31 mouse cellular contexts compared by ENCODE assay signal in the genomic region with DNA sequence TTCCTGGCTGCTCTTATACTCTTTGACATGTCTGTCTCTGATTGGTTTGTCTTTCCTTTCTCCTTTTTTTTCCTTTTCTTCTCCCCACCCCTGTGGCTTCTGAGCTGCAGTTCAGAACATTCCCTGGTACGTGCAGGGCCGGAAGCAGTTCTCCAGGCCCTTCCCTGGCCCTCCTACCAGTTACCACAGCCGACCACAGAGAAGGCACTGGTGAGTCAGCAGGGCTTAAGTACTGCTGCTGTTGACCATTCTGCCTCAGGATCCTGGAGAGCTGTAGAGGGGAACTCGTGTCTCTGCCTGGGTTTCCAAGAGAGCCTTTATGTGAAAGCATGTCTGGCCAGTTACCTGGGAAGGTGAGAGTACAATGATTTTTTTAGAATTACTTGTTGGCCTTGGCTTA. TPM values are rescaled to one million over a fixed set of nuclear protein-coding genes. Genes with fewer than 3 reads are reported as not detected.
DNase-seq lines count a peak whose midpoint lies in the region; ATAC-seq and TF ChIP-seq lines count a peak whose summit lies in the region.
"Had no signal": no experiment of that assay in that cellular context is flagged by ENCODE, and none has a peak within 500 bp of the region (broad histone marks: within the 10 kb centered on the region; RNA-seq: fewer than 3 reads in every experiment).

No protein-coding gene starts in this region.

- no peak overlapping the region for H3K4me3 ChIP-seq in lung, postnatal 0 days (ENCODE audit: low read depth, low read length)
- H3K4me3 ChIP-seq in lung, adult 2 months (replicated peaks; ENCODE audit: extremely low read depth, low read depth, low read length): no peak overlapping the region
- H3K4me3 ChIP-seq: embryonic facial prominence, embryonic 12.5 days; forebrain, embryonic 10.5 days; forebrain, embryonic 15.5 days; gastrocnemius, adult 2 months; heart, embryonic 15.5 days; kidney, embryonic 15.5 days; layer of hippocampus, adult 2 months; left cerebral cortex, adult 2 months; limb, embryonic 12.5 days; liver, embryonic 15.5 days; stomach, embryonic 15.5 days had no signal

- no peak overlapping the region for H3K27ac ChIP-seq in lung, postnatal 0 days (ENCODE audit: low read length)
- H3K27ac ChIP-seq: embryonic facial prominence, embryonic 12.5 days; forebrain, embryonic 10.5 days; forebrain, embryonic 15.5 days; gastrocnemius, adult 2 months; heart, embryonic 15.5 days; kidney, embryonic 15.5 days; layer of hippocampus, adult 2 months; left cerebral cortex, adult 2 months; limb, embryonic 12.5 days; liver, embryonic 15.5 days; macrophage; stomach, embryonic 15.5 days had no signal

- TF ChIP-seq POLR2A in lung, adult 2 months (IDR thresholded peaks at IDR 0.05; ENCODE audit: borderline replicate concordance, extremely low read depth, low read depth, low read length): no peak

- no peak overlapping the region for H3K4me2 ChIP-seq in lung, postnatal 0 days (replicated peaks; ENCODE audit: low read depth, low read length)
- H3K4me2 ChIP-seq: embryonic facial prominence, embryonic 12.5 days; forebrain, embryonic 15.5 days; heart, embryonic 15.5 days; kidney, embryonic 15.5 days; limb, embryonic 12.5 days; liver, embryonic 15.5 days; midbrain, embryonic 11.5 days; stomach, embryonic 15.5 days had no signal

- TF ChIP-seq CTCF in lung, postnatal 0 days (IDR thresholded peaks at IDR 0.05): no peak
- no peak for TF ChIP-seq CTCF in lung, adult 2 months (IDR thresholded peaks at IDR 0.05; ENCODE audit: insufficient read depth, low read length)

- no peak for TF ChIP-seq EP300 in lung, postnatal 0 days (IDR thresholded peaks at IDR 0.05)

- no peak overlapping the region for H3K9ac ChIP-seq in lung, postnatal 0 days (replicated peaks; ENCODE audit: low read depth)
- H3K9ac ChIP-seq: embryonic facial prominence, embryonic 12.5 days; forebrain, embryonic 15.5 days; heart, embryonic 15.5 days; kidney, embryonic 15.5 days; limb, embryonic 12.5 days; liver, embryonic 15.5 days; stomach, embryonic 15.5 days had no signal

- ATAC-seq in lung, postnatal 0 days: peak; percentile 82
- no peak for ATAC-seq in cerebellum, adult (ENCODE audit: insufficient number of reproducible peaks, low FRiP score, low TSS enrichment)
- no peak for ATAC-seq in CD4-positive, CD25-positive, alpha-beta regulatory T cell, adult 4 months
- ATAC-seq: forebrain, embryonic 15.5 days; hindbrain, embryonic 16.5 days; midbrain, embryonic 16.5 days had no signal

- no peaks in the 10 kb centered on the region for H3K36me3 ChIP-seq in lung, postnatal 0 days (ENCODE audit: insufficient read depth, low read length)
- H3K36me3 ChIP-seq: embryonic facial prominence, embryonic 12.5 days; forebrain, embryonic 10.5 days; forebrain, embryonic 15.5 days; heart, embryonic 15.5 days; kidney, embryonic 15.5 days; limb, embryonic 12.5 days; liver, embryonic 15.5 days; stomach, embryonic 15.5 days had no signal

- peaks cover 3% of the 10 kb centered on the region; the same call in 1 of the 2 replicates for H3K4me1 ChIP-seq in lung, postnatal 0 days (ENCODE audit: insufficient read depth, low read depth, low read length)
- peaks cover 3% of the 10 kb centered on the region for H3K4me1 ChIP-seq in lung, adult 2 months (ENCODE audit: control insufficient read depth, insufficient read depth, low read length)
- H3K4me1 ChIP-seq: embryonic facial prominence, embryonic 12.5 days; forebrain, embryonic 15.5 days; heart, embryonic 15.5 days; kidney, embryonic 15.5 days; liver, embryonic 15.5 days; stomach, embryonic 15.5 days had no signal

- 44% methylated on average over 4 of the region's 4 CpGs for WGBS in lung, postnatal 0 days
- WGBS in lung, adult 2 months: 55% methylated on average over 4 of the region's 4 CpGs

- H3K9me3 ChIP-seq in lung, postnatal 0 days (ENCODE audit: low read length): no peaks in the 10 kb centered on the region
- H3K9me3 ChIP-seq: embryonic facial prominence, embryonic 12.5 days; forebrain, embryonic 10.5 days; forebrain, embryonic 15.5 days; heart, embryonic 15.5 days; kidney, embryonic 15.5 days; limb, embryonic 12.5 days; liver, embryonic 15.5 days; stomach, embryonic 15.5 days had no signal

- no peaks in the 10 kb centered on the region; the same call in 1 of the 2 replicates for H3K27me3 ChIP-seq in lung, postnatal 0 days (replicated peaks; ENCODE audit: insufficient read depth, low read length)
- H3K27me3 ChIP-seq: embryonic facial prominence, embryonic 12.5 days; forebrain, embryonic 15.5 days; kidney, embryonic 15.5 days; limb, embryonic 12.5 days; liver, embryonic 15.5 days; stomach, embryonic 15.5 days had no signal

- DNase-seq in lung, postnatal 0 days (ENCODE audit: low spot score): peak; percentile 72
- no peak for DNase-seq in lung, adult 2 months
- peak; percentile 78 for DNase-seq in 416B (ENCODE audit: low read depth)
- peak; percentile 66 for DNase-seq in NIH3T3 (ENCODE audit: low read depth)
- peak; percentile 51 for DNase-seq in lung, postnatal 36 days
- no peak for DNase-seq in neural tube, embryonic 10.5 days (ENCODE audit: extremely low spot score, low spot score)
- DNase-seq: adrenal gland, adult 2 months; adrenal gland, postnatal 36 days; cerebellum, adult 2 months; cerebellum, postnatal 14 days; gastrocnemius, adult 2 months; gastrocnemius, postnatal 36 days; kidney, adult 18-20 months; kidney, postnatal 25 days; right cerebral cortex, postnatal 25 days had no signal

RNA-seq across cellular contexts. Expression of gene Mylk, which starts 39.7 kb away (rescaled TPM):
- 55.7 and 72.3 TPM in 2 replicates for polyA plus RNA-seq in lung, postnatal 0 days (2015; fragmentation: Nextera tagmentation; extraction: Ambion mirVana)
- polyA plus RNA-seq in lung, adult 2 months (2012; rRNA removed): 208 and 233 TPM in 2 replicates
- polyA plus RNA-seq in CD4-positive, CD25-positive, alpha-beta regulatory T cell, adult 4 months (2017; shearing (Covaris generic)): not detected

Comparison
In these comparisons a context has a peak if more than half of its experiments do, and no peak if none do; other contexts are left out.
1. DNase-seq: peak in lung, postnatal 0 days (single experiment), 416B (single experiment), NIH3T3 (single experiment) and lung, postnatal 36 days (single experiment); none in lung, adult 2 months (single experiment) and neural tube, embryonic 10.5 days (single experiment).
2. RNA of gene Mylk, which starts 39.7 kb away (polyA plus RNA-seq): 208 to 233 TPM in lung, adult 2 months and 55.7 to 72.3 TPM in lung, postnatal 0 days; not detected in CD4-positive, CD25-positive, alpha-beta regulatory T cell, adult 4 months; every median in the first group is over 10 times any median in the second.